Mouse (Mus musculus): ENCODE data around the gene Rpl24.
"Not testable (repeated sequence)": the region's sequence is repeated elsewhere in the genome, so short reads cannot be mapped to it uniquely, and the experiment has no call there.

Rpl24 gene

DNA sequence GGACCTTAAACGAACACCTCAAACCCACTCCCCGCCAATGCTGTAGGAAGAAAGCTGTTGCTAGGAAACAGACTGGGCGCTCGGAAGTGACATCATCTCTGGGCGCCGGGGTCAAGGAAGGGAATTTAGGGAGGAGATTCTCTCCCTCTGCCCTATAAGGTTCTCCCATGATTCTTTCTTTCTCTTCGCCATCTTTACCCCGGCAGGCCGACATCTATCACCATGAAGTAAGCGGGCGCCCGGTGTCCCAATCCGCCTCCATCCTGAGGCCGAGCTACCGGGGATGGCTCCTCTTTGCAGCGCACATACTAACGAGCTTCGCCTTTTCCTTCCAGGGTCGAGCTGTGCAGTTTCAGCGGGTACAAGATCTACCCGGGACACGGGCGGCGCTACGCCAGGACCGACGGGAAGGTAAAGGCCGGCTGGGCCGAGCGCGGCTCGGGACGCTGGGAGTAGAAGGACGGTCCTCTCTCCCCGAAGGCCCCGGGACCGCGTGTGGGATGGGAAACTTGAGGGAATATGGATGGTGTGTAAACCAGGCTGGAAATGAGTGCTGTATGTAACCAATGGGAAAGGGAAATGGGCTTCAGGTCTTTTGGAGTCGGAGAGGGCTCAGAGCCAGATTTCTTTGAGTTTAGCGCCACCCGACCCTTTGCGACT lies at the start of gene Rpl24:
Rpl24 (plus strand) TSS at position 64 of the 660 bp plus-strand sequence.
- DNase-seq, result peak; percentile 97 to 98

DNA sequence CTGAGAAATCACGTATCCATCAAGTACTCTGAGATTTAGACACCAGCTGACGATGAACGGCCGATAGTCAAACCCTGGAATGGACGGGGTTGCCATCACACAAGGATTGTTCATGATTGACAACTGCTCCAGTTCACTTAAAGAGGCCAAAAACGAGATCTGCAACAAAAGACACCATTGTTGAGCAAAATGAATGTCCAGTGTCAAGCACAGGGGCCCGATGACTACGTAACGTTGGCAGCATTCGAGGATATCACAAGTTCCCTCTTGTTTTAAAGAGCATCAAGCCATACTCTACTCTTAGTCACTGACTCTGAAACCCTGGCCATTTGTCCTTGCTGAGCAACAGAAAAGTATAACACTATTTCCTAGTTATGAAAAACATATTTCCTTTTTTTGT lies 44.0 kb upstream of the Rpl24 start:
- DNase-seq, result no peak

DNA sequence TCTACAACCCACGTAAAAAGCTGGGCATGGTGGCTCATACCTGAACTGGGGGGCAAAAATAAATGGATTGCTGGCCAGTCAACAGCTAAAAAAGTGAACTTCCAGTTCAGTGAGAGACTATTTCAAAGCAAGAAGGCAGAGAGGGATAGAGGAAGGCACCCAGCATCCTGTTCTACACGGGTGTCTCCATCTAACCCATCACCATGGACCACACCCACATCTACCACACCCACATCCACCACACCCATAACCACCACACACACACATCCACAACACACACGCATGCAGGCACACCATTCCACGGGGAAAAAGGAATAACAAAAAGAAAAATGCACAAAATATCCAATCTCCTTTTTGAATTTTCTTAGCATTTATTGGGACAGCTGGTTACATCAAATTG lies 42.1 kb upstream of the Rpl24 start:
- no peak for DNase-seq

GRCm38 (mm10) chr16:55933681-55934343 lies 32.3 kb upstream of the Rpl24 start:
- DNase-seq, result peak in 1 of 2 experiments; percentile 60

GRCm38 (mm10) chr16:55934453-55935037 lies 31.5 kb upstream of the Rpl24 start, which contains the start of gene Cep97:
TSS of gene Cep97 (minus strand) at chr16:55934855.
- DNase-seq, result peak; percentile 91 to 93

DNA sequence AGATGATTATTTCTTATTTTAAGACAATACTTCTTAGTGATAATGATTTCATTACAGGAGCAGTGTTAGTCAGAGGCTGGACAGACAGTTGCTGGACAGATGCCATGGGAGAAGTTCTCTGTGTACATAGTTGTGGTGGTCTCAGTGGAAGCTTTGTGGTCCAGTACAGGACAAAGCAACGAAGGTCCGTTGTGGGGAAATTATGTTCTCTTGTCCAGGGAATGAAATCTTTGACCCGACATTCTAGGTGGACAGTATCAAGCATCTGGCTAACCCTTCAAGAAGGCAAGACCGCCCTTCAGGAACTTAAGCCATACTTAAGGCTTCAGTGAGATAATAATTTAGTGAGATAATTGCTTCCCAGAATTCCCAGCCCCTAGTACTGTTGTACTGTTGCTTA lies 27.3 kb upstream of the Rpl24 start:
- DNase-seq, result no peak

DNA sequence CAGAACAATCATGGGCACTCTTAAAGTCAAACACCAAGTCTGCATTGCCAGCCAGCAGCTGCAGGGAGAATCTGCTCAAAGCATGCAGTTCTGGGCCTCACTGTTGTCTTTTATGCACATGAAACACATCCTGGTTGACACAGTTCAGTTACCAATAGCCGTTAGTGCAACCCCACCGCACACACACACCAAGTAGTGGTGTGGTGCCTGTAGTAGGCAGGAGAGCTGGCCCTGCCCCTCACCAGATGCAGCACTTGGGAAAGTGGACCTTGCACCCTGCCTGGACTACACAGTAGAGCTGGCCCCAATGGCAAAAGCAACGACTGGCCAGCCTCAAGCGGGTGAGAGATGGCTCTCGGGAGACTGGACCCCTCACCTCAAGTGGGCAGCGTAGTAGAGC lies 26.4 kb upstream of the Rpl24 start:
- no peak for DNase-seq

- no peak for DNase-seq
These were observed 25.3 kb upstream of the Rpl24 start for GRCm38 (mm10) chr16:55940781-55941180.

DNA sequence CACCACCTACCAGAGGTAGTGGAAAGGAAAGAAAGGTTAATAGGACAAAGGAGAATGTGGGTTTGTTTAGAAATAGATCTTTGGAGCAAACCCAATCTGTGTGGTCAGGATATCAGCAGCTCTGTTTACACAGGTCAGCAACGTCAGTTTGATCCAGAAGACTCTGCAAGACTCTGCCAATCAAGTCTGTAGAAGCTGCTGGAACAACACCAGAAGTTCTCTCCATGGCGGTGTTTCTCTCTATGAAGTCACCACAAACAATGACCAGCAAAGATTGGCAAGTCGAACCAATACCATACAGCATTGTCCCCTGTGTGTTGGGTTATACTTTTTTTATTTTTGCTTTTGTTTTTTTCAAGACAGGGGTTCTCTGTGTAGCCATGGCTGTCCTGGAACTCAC lies 18.8 kb upstream of the Rpl24 start:
- DNase-seq, result no peak

GRCm38 (mm10) chr16:55947876-55948410 lies 18.1 kb upstream of the Rpl24 start:
- DNase-seq, result not testable (repeated sequence)

GRCm38 (mm10) chr16:55948963-55949362 lies 17.1 kb upstream of the Rpl24 start:
- DNase-seq, result no peak

GRCm38 (mm10) chr16:55950462-55950861 lies 15.6 kb upstream of the Rpl24 start:
- no peak for DNase-seq

GRCm38 (mm10) chr16:55950946-55951678 lies 15.0 kb upstream of the Rpl24 start:
- DNase-seq, result peak; percentile 53 to 84

DNA sequence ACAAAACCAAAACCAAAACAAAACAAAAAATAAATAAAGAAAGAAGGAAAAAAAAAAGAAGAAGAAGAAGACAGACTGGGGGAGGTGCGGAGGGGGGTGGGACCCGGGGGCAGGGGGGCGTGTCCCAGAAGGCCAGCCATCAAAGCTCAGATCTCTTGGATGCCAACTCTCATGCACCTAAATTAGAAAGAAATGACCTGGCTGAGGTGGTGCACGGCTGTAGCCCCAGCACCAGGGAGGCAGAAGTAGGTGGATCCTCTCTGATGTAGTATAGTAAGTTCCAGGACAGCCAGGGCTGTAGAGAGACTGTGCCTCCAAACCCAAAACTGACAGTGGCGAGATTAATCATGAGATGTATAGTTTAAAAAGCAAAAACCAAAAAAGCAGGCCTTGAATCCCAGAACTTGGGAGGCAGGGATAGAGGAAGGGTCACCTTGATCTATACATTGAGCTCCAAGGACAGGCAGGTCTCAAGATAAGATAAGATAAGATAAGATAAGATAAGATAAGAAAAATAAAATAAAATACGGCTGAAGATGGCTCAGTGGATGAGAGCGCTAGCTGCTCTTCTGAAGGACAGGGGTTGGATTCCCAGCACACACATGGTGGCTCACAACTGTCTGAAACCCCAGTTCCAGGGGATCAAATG lies 14.3 kb upstream of the Rpl24 start:
- no peak for DNase-seq

DNA sequence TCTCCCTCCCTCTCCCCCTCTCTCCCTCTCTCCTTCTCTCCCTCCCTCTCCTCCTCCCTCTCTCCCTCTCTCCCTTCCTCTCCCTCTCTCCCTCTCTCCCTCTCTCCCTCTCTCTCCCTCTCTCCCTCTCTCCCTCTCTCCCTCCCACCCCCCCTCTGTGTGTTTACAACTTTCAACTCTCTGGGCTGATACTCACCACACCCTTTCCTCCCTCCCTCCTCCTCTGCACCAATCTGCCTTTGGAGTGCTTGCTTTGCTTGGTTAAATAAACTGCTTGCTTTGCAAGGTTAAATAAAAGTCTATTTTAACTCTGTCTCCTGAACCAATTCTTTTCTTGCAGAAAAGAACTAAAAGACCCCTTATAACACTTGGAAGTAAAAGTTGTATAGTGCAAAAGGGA lies 13.3 kb upstream of the Rpl24 start:
- no peak for DNase-seq

DNA sequence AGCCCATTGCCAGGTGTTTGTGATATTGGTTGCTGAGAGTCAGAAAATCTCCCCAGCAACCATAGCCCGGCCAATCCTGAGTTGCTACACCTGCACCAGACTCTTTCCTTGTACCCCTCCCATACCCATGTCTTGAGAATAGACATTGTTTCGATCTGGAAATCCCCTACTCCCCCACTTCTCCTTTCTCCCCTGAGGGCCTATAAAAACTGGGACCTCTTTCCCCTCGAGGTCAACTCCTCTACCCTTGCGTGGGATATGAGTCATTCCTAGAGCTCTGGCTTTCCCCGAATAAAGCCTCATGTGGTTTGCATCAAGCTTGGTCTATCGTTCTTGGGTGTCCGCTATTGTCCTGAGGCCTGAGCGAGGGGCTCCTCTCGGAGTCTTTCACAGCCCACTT lies 11.9 kb upstream of the Rpl24 start:
- DNase-seq, result not testable (repeated sequence)

- DNase-seq, result not testable (repeated sequence)
These were observed 3.0 kb upstream of the Rpl24 start for GRCm38 (mm10) chr16:55963068-55963467.

DNA sequence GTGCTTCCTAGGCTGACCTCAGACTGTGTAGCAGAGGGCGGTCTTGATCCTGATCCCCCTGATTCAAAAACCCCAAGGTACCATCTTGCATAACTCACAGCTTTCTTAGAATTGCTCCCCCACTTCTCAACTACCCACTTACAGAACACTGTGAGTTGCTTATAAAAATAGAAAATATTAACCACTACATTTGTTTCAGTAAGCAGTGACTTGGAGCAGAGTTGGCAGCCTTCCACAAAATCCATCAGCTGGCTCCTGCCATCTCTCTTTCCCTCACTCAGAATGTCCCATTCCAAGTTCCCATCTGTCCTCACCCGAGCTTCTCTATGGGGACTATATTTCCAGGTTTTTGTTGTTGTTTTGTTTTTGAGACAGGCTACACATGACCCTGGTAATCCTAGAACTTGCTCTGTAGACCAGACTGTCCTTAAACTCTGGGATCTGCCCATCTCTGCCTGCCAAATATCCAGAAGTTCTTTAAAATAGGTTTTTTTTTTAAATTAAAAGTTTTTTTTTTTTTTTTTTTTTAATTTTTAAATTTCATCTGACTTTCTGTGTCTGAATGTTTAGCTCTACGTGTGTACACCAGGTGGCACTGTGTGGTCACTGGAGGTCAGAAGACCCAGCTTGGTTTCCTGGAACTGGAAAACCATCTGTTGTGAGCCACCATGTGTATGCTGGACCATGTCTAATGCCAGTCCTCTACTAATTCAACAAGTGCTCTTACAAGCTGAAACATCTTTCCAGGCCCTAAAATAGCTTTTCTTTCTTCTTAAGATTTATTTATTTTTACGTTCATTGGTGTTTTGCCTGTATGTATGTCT lies 1.7 kb upstream of the Rpl24 start:
- DNase-seq, result peak in 1 of 2 experiments; percentile 48

- no peak for DNase-seq
These were observed 1.1 kb downstream of the Rpl24 start for GRCm38 (mm10) chr16:55967221-55967620.

- DNase-seq, result peak; percentile 20 to 49
These were observed 3.1 kb downstream of the Rpl24 start for GRCm38 (mm10) chr16:55969147-55969546.

GRCm38 (mm10) chr16:55970416-55970815 lies 4.3 kb downstream of the Rpl24 start:
- no peak for DNase-seq
